Mouse (Mus musculus) liver, postnatal 0 days (tissue): ENCODE measurements around the gene Slc1a2. TPM values are rescaled to one million over a fixed set of nuclear protein-coding genes. Genes with fewer than 3 reads are reported as not detected.

Source experiments
- ATAC-seq: fragments of 200-750 bp; cut with Nextera tagmentation; 2 replicates; pipeline ENCODE4 v1.8.0; 2017; ENCODE audit warnings: mild to moderate bottlenecking, moderate library complexity
- DNase-seq: peaks from one replicate; pipeline ENCODE4 v3.0.0-alpha.2; 2016
- H3K27ac ChIP-seq: fragments of 300-500 bp; sonication (generic); 2 replicates; pipeline ENCODE4 v1.5.1; 2014; ENCODE audit warnings: antibody characterized with exemption, moderate library complexity, mild to moderate bottlenecking, low read depth
- H3K27me3 ChIP-seq: fragments of 300-500 bp; sonication (generic); 2 replicates; pipeline ENCODE4 v1.6.1; 2014; ENCODE audit warnings: low read length, control low read depth, mixed read lengths; ENCODE audit not compliant: insufficient read depth
- H3K36me3 ChIP-seq: fragments of 300-500 bp; sonication (generic); replicated peaks from 2 replicates; pipeline ENCODE4 v1.6.1; 2014; ENCODE audit warnings: mild to moderate bottlenecking, control low read depth, low read length, moderate library complexity, mixed read lengths; ENCODE audit not compliant: insufficient read depth
- H3K4me1 ChIP-seq: fragments of 300-500 bp; sonication (generic); 2 replicates; pipeline ENCODE4 v1.6.1; 2014; ENCODE audit warnings: antibody characterized with exemption, mild to moderate bottlenecking, control low read depth; ENCODE audit not compliant: insufficient read depth
- H3K4me2 ChIP-seq: fragments of 300-500 bp; sonication (generic); 2 replicates; pipeline ENCODE4 v1.6.1; 2014; ENCODE audit warnings: low read depth, mild to moderate bottlenecking, low read length, moderate library complexity, mixed read lengths
- H3K4me3 ChIP-seq: fragments of 300-500 bp; sonication (generic); 2 replicates; pipeline ENCODE4 v1.5.1; 2014; ENCODE audit warnings: low read depth, low read length
- H3K9ac ChIP-seq: fragments of 300-500 bp; sonication (generic); replicated peaks from 2 replicates; pipeline ENCODE4 v1.6.1; 2014; ENCODE audit warnings: mild to moderate bottlenecking, moderate library complexity
- H3K9me3 ChIP-seq: fragments of 300-500 bp; sonication (generic); 2 replicates; pipeline ENCODE4 v1.6.1; 2016; ENCODE audit warnings: mild to moderate bottlenecking, control low read depth, low read length, mixed read lengths
- CTCF ChIP-seq: sonication (generic); IDR thresholded peaks from 2 replicates; pipeline ENCODE4 v1.5.1; 2016; ENCODE audit warnings: antibody characterized with exemption, low read depth
- EP300 ChIP-seq: IDR thresholded peaks from 2 replicates; pipeline ENCODE4 v1.6.1; 2016; ENCODE audit warnings: antibody characterized with exemption, low read depth, mild to moderate bottlenecking
- WGBS: fragments of 180-500 bp; shearing (Covaris S2); extraction: QIAGEN DNeasy Blood & Tissue Kit; methylation state at CpG from one replicate; pipeline ENCODE4 v1.1.7; 2014; ENCODE audit not compliant: insufficient replicate concordance; 5-methylcytosine and 5-hydroxymethylcytosine counted together
- polyA plus RNA-seq: library from polyadenylated mRNA; unstranded; fragments of >200 nt; fragmentation: Nextera tagmentation; extraction: Ambion mirVana; gene quantifications from 2 replicates; pipeline ENCODE4 v1.2.1, GENCODE M21; 2015

Gene Slc1a2
- polyA plus RNA-seq, 1 experiment from 2014 or later = 0.74 TPM

GRCm38 (mm10) chr2:102661052-102661451 is 2.6 kb downstream of the Slc1a2 start:
- no peak for DNase-seq
- ATAC-seq = no peak
- H3K27me3 ChIP-seq = peaks cover 63% of the 10 kb centered on the region

DNA sequence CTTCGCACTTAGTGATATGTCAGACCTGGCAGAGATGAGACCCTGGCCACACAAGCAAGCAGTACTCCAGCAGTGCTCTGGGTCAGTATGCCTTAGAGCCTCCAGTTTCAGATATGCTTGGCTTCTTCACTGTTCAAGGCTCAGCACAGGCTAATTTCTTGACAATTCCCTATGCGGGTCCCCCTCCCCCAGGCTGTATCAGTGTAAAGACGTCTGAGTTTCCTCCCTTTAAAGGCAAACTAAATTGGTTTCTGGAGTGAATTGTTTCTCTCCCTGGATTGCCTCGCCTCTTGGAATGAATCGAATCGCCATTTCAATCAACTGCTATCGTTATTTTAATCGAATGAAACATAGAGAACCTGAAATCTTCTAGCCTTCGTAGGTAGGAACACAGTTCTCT is 4.5 kb downstream of the Slc1a2 start:
- TF ChIP-seq EP300 (no peak), CTCF (no peak)

More at GRCm38 (mm10) chr2:102661052-102661451, 2.6 kb downstream of the Slc1a2 start:
- Histone ChIP-seq H3K9me3 (no peaks in the 10 kb centered on the region), H3K27ac (no peak overlapping the region), H3K4me3 (no peak overlapping the region), H3K4me2 (no peak overlapping the region), H3K4me1 (no peaks in the 10 kb centered on the region), H3K36me3 (no peaks in the 10 kb centered on the region), H3K9ac (no peak overlapping the region)
- TF ChIP-seq EP300 (no peak), CTCF (no peak)
- WGBS = 47% methylated on average over 2 of the region's 2 CpGs

DNA sequence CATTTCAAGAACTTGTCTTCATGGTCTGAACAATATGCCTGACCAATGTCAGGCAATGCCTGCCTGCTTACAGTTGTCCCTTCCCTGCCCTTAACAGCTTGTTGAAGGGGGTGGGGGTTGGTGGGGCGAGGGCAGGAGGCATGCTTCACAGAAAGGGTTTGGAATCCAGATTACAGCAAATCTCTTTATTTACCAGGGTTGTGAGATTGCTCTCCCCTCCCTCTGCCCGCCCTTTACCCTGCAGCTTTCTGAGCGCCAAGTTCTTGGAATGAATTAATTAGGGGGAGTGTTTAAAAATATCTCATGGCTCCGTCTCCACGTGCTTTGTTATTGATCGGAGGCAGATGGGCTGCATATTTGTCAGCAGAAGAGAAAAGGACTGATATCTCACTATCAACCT is 4.9 kb downstream of the Slc1a2 start:
- H3K27ac ChIP-seq = no peak overlapping the region
- TF ChIP-seq EP300 (no peak), CTCF (no peak)
- no peak overlapping the region for H3K4me2 ChIP-seq
- no peaks in the 10 kb centered on the region for H3K9me3 ChIP-seq
- H3K27me3 ChIP-seq = peaks cover 47% of the 10 kb centered on the region
- H3K4me3 ChIP-seq = no peak overlapping the region
- no peaks in the 10 kb centered on the region for H3K36me3 ChIP-seq
- WGBS = 54% methylated on average over 6 of the region's 6 CpGs
- H3K4me1 ChIP-seq = no peaks in the 10 kb centered on the region
- H3K9ac ChIP-seq = no peak overlapping the region
- DNase-seq (no peak), ATAC-seq (no peak)

More for the DNA sequence above, 4.5 kb downstream of the Slc1a2 start:
- no peak overlapping the region for H3K9ac ChIP-seq
- H3K9me3 ChIP-seq = no peaks in the 10 kb centered on the region
- no peak overlapping the region for H3K4me2 ChIP-seq
- no peak overlapping the region for H3K27ac ChIP-seq
- no peak overlapping the region for H3K4me3 ChIP-seq
- DNase-seq (no peak), ATAC-seq (no peak)
- H3K27me3 ChIP-seq = peaks cover 50% of the 10 kb centered on the region
- no peaks in the 10 kb centered on the region for H3K36me3 ChIP-seq
- 51% methylated on average over 9 of the region's 9 CpGs for WGBS
- no peaks in the 10 kb centered on the region for H3K4me1 ChIP-seq

- TF ChIP-seq CTCF (no peak), EP300 (no peak)
- Histone ChIP-seq H3K9me3 (no peaks in the 10 kb centered on the region), H3K4me2 (no peak overlapping the region), H3K4me3 (no peak overlapping the region), H3K27ac (no peak overlapping the region), H3K36me3 (no peaks in the 10 kb centered on the region), H3K9ac (no peak overlapping the region), H3K4me1 (no peaks in the 10 kb centered on the region), H3K27me3 (peaks cover 42% of the 10 kb centered on the region)
- DNase-seq = no peak
- no peak for ATAC-seq
- WGBS = 68% methylated on average over 3 of the region's 3 CpGs
These were observed 5.4 kb downstream of the Slc1a2 start for GRCm38 (mm10) chr2:102663865-102664264.

GRCm38 (mm10) chr2:102667981-102668380 is 9.5 kb downstream of the Slc1a2 start:
- no peak overlapping the region for H3K4me2 ChIP-seq
- no peak overlapping the region for H3K9ac ChIP-seq
- DNase-seq (no peak), ATAC-seq (no peak)
- TF ChIP-seq CTCF (no peak), EP300 (no peak)
- 0 out of 2 replicates have a peak, but pooled peaks cover 7% of the 10 kb centered on the region for H3K27me3 ChIP-seq
- 57% methylated on average over 6 of the region's 6 CpGs for WGBS
- no peak overlapping the region for H3K4me3 ChIP-seq
- H3K4me1 ChIP-seq = no peaks in the 10 kb centered on the region
- no peak overlapping the region for H3K27ac ChIP-seq
- no peaks in the 10 kb centered on the region for H3K9me3 ChIP-seq
- no peaks in the 10 kb centered on the region for H3K36me3 ChIP-seq

- Histone ChIP-seq H3K27ac (no peak overlapping the region), H3K9me3 (no peaks in the 10 kb centered on the region), H3K36me3 (no peaks in the 10 kb centered on the region), H3K27me3 (0 out of 2 replicates have a peak, but pooled peaks cover 3% of the 10 kb centered on the region), H3K9ac (no peak overlapping the region), H3K4me2 (no peak overlapping the region), H3K4me1 (no peaks in the 10 kb centered on the region), H3K4me3 (no peak overlapping the region)
- no peak for TF ChIP-seq CTCF
- TF ChIP-seq EP300 = no peak
- no peak for DNase-seq
- WGBS = 20% methylated on average over 6 of the region's 6 CpGs
- ATAC-seq = no peak
These were observed 11.1 kb downstream of the Slc1a2 start for GRCm38 (mm10) chr2:102669580-102669979.

GRCm38 (mm10) chr2:102674582-102674981 is 16.1 kb downstream of the Slc1a2 start:
- TF ChIP-seq EP300 (no peak), CTCF (no peak)
- DNase-seq = no peak
- H3K9ac ChIP-seq = no peak overlapping the region
- 0 out of 2 replicates have a peak, but pooled peaks cover 3% of the 10 kb centered on the region for H3K27me3 ChIP-seq
- H3K4me1 ChIP-seq = no peaks in the 10 kb centered on the region
- no peaks in the 10 kb centered on the region for H3K9me3 ChIP-seq
- H3K4me3 ChIP-seq = no peak overlapping the region
- WGBS = 60% methylated on average over 2 of the region's 2 CpGs
- H3K27ac ChIP-seq = no peak overlapping the region
- no peak overlapping the region for H3K4me2 ChIP-seq
- no peaks in the 10 kb centered on the region for H3K36me3 ChIP-seq
- no peak for ATAC-seq
